Mouse (Mus musculus): ENCODE measurements at regions not wholly inside any gene's neighbourhood (a gene's known extent, or its start where the extent isn't known, plus 50 kb on each side); places are given as distances from the start of the nearest gene placed in this dataset.

DNA sequence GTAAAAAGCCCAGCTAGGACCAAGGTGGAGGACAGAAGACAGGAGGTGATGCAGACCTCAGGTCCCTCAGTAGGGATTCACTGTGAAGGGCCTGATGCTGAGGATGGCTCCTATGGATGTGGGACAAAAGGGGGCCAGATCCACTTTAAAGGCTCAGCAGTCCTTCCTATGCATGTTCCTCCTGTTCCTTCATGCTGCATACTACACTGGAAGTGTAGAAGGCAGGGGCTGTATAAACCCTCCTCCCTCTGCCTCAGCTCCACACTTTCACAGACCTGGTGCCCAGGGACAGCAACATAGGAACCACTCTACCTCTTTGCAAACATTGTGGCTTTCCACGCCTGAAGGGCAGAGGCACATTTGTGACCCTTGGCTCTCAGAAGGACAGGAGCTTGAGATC lies 505.4 kb upstream of the Vstm2b start:
- in situ Hi-C loops (cut with MboI; ENCODE audit: unreplicated experiment in 2 of 2), result no loop called here

DNA sequence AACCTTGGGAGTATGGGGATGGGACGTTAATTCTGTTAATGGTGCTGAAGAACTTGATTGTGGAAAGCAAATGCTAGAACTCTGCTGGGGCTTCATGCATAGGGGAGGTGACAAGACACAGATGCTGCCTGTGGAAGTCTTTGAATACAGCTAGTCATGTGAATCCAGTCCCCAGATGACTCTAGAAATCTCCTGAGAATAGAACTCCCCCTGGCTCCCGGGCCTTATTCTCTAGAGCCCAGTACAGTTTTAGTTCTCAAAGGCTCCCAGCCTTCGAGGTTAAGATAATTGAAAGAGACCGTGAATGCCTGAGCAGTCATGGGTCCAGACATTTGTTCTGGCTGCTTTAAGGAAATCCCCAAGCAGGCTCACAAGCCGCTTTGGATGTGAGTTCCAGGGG lies 499.9 kb upstream of the Vstm2b start:
- in situ Hi-C loops (cut with MboI; ENCODE audit: unreplicated experiment in 2 of 2), result no loop called here

DNA sequence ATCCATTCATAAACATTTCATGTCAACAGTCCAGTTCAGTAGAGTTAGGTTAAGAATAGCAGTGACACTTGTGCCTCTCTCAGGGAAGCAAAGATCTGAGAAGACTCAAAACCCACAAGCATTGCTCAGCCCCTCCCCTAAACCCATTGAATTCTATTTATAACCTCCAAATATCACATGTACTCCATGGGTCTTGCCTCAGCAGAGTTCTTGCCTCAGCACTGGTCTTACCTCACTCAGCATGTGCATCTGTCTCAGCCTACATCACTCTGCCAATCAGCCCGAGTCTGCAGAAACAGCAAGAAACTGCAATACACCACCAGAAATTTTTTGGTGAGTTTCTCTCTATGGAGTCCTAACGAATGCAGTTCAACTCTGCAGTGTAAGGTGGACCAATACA lies 478.8 kb upstream of the Vstm2b start:
- in situ Hi-C loops (cut with MboI; ENCODE audit: unreplicated experiment in 2 of 2), result no loop called here

DNA sequence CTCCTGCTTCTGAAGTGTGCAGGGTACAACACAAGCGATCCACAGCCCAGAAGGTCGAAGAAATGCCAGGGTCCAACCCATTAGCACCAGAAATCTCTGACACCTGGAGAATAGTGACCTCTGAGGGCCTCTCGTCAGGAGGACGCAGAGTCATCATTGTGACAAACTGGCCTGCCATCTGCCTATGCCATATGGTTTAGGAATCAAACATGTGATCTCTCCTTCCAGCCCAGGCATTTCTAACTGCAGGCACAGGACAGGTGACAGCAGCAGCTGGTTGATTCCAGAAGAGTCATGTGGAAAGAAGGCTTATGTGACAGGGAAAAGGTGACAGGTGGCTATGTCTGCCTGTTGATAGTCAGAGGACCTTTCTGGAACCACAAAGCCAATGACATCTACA lies 476.0 kb upstream of the Vstm2b start:
- in situ Hi-C loops (cut with MboI; ENCODE audit: unreplicated experiment in 2 of 2), result no loop called here

DNA sequence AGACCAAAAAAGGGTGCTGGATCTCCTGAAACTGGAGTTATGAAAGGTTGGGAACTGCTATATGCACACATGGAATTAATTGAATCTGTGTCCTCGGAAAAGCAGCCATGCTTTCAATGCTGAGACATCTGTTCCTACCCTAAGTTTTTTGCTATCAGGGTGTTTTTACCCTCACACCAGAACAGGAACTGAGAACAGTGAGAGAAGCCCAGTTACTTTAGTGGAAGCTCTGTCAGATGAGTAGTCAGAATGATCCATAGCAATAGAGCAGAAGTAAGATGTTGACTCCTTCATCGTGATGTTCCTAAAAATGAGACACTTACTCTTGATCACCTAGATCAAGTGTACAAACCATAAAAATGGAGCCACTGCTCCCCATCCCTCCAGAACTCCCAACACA lies 468.7 kb upstream of the Vstm2b start:
- in situ Hi-C loops (cut with MboI; ENCODE audit: unreplicated experiment in 2 of 2), result no loop called here

DNA sequence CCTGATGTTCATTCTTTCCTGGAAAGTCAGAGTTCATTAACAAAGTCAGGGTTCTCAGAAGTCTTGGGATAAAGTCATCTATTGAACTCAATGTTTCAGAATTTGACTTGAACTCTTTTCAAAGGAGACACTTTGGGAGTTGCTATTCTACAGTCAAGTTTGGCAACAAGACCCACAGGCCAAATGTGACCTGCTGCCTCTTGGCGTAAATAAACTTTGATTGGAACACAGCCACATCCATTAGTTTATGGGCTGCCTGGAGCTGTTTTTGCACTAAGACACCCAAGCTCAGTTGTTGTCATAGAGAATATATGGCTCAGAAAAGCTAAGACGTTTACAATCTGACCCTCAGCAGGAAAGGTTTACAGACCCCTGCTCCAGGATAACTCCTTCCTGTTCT lies 464.2 kb upstream of the Vstm2b start:
- in situ Hi-C loops (cut with MboI; ENCODE audit: unreplicated experiment in 2 of 2), result no loop called here

DNA sequence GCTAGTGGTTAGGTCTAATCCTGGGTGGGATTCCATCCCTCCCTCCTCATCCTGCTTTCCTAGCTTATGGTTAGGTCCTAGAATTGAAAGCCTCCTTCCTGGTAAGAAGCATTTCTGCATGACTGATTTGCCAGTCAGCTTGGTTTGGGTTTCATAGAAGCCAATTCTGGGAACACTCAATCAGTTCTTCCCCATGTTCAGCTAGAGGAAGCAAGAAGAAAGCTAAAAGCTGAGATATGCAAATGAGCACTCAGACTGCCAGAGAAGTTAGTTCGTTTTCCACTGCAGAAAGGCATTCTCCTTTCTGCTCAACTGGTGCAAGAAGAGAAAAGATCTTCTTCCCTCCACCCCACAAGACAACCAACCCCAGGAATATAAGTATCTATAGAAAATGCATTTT lies 457.0 kb upstream of the Vstm2b start:
- in situ Hi-C loops (cut with MboI; ENCODE audit: unreplicated experiment in 2 of 2), result no loop called here

DNA sequence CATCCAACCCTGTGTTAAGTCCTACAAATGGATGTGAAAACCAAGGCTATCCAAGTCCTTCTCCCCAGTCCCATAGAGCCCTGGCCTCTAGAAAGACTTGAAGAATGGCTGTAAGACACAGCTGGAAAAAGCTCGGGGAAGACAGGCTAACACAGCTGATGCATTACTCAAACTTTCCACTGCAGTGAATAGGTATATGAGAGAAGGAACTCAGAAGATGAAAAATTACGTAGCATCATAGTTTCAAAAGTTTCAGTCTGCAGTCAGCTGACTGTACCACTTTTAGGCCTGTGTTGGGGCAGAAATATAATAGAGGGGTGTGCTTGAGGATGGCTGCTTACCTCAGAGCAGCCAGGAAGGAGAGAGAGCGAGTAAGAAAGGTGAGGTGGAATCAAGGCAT lies 456.3 kb upstream of the Vstm2b start:
- in situ Hi-C loops (cut with MboI; ENCODE audit: unreplicated experiment in 2 of 2), result no loop called here

DNA sequence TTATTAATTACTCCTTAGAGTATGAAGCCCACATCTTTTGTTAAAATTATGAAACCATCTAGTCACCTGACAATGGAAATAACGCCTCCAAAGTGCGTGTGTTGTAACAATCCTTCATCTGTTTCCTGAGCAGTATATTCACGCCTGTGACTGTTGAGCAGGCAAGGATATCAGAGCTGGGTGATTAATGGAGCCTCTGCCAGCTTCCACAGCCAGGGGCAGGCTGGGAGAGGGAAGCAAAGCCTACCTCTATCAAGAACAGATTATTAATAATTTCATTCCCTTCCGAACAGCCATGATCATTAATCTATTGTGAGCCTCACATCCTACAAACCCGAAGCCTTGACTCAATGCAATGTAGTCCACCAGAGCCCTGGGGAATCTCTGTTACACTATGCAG lies 431.7 kb upstream of the Vstm2b start:
- in situ Hi-C loops (cut with MboI; ENCODE audit: unreplicated experiment in 2 of 2), result no loop called here

DNA sequence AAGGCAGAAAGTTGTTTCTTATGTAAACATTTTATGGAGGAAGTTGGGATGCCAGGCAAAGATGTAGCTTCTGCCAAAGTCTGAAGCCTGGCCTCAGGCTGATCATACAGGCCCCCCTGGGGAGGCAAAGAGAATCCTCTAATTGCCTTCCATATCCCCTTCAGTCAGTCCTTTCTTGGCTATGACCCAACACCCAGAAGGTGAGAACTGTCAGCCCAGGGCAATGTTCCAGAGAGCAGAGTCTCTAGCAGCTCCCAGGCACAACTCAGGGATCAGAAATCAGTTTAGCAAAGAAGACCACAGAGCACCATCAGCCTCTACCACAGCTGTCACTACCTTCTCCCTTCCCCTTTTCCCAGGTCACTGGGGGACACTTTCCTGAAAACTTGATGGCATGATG lies 410.9 kb upstream of the Vstm2b start:
- in situ Hi-C loops (cut with MboI; ENCODE audit: unreplicated experiment in 2 of 2), result no loop called here

DNA sequence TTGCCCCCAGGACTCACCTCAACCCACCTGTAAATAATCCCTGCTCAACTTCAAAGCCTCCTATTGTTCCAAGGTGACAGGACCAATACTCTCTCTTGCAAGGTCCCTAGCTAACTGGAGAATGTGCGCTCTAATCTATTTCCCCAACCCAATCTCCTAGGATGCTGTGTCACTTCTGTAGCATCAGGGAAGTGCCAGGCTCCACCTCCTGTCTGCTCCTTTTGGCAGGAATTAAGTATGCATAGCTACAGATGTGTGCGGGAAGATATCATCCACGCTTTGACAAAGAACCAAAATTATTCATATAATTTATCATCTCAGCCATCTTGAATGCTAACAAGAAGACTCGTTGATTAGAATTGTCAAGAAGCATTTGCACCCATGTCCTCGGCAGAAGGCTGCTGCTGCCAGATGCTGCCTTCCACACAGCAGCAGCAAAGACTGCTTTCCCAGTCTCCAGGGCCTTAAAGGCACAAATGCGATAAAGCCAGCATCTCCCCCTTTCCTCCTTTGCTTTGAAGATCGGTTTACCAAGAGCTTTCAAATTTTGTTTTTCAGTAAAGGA lies 375.3 kb upstream of the Vstm2b start:
- in situ Hi-C loops (cut with MboI; ENCODE audit: unreplicated experiment in 2 of 2), result no loop called here

DNA sequence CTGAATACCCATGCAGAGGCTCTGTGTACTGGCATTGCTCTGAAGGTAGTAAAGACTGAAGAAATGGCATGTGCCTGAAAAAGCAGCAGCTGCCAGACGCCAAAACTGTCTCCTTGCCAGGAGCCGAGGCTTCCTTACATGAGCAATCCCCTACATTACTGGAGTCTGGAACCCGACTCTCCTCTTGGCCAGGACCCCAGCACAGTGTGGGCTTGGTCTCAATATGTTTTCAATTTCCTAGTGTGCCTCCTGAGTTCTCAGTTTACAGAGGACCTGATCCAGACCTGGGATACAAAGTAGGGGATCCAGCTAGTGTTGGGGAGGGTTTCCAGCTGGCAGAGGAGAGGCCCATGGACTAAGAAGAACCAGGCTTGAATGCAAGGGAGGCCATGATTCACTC lies 361.5 kb upstream of the Vstm2b start:
- in situ Hi-C loops (cut with MboI; ENCODE audit: unreplicated experiment in 2 of 2), result no loop called here

DNA sequence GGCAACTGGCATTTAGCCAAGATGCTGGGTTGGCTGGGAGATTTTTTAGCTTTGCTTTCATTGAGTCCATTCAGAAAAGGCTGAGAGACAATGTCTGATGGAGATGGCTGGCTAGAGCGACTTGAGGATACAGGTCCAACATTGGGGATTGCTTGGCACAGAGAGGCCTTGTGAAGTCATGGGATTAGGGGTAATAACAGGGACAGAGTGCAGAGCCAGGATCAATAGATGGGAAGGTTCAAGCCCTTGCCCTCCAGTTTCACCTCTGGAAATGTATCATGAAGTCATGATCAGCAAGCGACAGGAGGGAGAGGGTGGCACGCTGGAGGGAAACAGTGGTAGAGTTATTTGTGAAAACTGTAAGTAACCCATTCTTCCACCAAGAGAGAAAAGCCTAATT lies 360.5 kb upstream of the Vstm2b start:
- in situ Hi-C loops (cut with MboI; ENCODE audit: unreplicated experiment in 2 of 2), result no loop called here

DNA sequence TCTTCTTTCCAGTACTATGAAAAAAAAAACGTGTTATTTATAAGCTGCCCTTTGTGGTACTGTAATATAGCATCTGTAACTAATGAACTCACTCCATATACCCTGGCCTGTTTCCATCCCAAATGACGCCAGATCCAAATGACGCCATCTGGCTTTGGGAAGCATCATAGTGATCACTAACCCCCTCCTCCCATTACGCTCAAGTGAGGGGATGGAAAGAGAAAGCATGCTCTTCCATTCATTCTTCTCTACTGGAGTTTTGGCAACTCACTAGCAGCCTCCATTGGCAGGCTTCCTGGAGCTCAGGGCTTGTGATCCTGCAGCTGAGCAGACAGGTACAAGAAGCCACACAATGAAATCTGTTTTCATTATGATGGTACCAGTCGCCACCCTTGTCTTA lies 358.3 kb upstream of the Vstm2b start:
- in situ Hi-C loops (cut with MboI; ENCODE audit: unreplicated experiment in 2 of 2), result no loop called here

DNA sequence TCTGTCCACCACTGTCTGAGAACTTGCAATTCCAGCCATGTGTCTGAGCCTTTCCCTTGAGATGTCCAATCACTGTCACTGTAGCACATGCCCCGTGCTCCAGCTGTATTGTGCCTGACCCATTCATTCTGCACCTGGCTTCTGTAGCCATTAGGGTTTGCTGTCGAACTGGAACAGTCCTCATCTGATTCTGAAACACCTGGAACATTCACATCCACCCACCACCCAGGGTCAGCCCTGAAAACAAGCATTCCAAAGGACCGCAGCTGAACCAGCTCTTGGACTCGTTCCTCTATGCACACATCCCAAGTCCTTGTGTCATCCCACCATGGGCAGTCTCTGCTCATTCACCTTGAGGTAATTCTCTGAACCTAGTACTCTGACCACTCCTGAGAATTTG lies 356.8 kb upstream of the Vstm2b start:
- in situ Hi-C loops (cut with MboI; ENCODE audit: unreplicated experiment in 2 of 2), result no loop called here

DNA sequence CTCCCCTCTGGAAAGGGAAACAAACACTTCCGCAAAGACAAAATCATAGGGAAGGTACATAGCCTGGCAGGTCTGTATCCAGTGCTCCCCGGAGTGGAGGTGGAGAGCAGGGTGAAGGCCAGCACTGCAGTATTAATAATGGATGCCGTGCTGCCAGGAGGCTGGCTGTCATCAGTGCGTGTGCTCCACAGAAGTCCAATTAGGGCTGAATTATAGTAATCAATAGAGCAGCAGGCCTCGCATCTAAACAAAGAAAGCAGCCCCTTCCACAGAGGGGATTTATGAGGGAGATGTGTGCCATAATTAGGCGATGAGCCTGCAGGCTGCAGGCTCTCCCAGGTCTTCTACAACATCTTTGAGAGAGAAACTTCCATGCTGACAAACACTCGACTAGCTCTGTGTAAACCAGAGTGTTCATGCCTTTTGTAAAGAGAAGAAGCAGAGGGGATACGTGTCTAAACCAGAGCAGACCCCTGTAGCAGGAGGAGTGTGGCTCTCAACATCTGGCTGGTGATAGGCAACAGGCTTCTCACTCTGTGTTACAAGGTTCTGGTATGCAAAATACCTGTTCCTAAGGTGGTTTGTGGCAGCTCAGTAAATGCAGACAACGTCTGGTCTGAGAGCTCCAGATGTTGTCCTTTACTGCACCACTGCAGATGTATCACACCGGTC lies 334.5 kb upstream of the Vstm2b start:
- in situ Hi-C loops (cut with MboI; ENCODE audit: unreplicated experiment in 2 of 2), result no loop called here

DNA sequence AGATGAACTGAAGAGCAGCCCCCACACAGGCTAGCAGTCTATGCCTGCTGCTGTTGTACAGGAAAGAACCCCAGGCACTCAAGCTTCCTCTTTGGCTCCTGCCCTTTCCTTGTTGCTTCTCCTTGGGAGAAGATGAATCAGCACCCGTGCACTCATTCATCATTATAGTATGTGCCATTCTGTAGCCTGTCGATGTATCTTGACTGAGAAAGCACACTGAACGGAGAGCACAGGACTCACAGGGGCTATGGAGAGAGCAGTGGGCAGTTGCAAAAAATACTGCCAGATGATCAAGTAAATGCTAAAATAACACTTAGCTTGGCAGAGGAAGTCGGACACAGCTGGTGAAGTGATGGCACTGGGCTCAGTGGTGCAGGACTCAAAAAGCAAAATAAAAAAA lies 322.2 kb upstream of the Vstm2b start:
- in situ Hi-C loops (cut with MboI; ENCODE audit: unreplicated experiment in 2 of 2), result no loop called here

DNA sequence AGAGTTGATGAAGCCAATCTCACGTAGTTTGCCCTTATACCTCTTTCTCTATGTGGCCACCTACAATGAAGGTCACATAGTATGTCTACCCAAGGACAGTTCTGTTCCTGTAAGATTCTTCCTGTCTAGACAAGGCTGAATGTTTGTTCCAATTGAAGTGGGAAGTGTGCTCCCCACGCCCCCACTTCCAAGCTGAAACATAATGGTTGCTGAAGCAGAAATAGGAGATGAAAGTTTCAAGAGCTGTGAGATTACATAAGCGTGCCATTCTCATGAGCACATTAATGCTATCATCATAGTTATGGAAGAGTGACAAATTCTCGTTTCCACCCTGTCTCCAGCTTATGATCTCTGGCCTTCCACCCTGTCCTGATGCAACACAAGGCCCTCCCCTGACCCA lies 320.8 kb upstream of the Vstm2b start:
- in situ Hi-C loops (cut with MboI; ENCODE audit: unreplicated experiment in 2 of 2), result no loop called here

DNA sequence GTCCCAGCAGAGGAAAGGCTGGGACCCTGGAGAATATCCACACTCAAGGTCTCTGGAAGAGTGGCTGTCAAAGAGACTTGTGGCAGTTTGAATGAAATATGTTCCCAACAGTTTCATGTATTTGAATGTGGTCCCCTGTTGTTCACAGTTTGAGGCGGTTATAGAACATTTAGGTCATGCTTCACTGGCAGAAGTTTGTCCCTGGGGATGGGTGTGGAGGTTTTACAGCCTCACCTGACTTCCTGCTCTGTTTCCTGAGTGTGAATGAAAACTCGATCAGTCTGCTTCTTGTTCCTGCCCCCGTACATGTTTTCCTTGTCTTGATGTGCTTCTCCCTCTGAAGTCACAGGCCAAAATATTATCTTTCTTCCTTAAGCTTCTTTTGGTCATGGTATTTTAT lies 277.4 kb upstream of the Vstm2b start:
- in situ Hi-C loops (cut with MboI; ENCODE audit: unreplicated experiment in 2 of 2), result no loop called here

DNA sequence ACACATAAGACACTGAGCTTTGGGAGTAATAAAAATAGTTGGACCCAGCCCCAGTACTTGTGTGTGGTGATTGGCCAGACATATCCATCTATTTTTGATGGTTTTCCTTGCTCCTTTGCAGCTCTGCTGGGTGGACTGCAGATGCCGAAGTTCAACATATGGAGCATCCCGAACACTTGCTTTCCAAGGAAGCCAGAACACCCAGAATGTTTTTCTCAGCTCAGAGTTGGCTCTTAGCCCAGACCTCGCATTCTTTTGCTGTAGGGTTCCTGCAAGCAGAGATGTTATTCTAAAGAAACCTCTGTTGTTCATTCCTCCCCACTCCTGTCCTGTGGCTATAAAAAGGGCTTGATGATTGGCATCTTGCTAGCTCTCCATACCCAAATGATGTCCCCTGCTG lies 275.3 kb upstream of the Vstm2b start:
- in situ Hi-C loops (cut with MboI; ENCODE audit: unreplicated experiment in 2 of 2), result no loop called here

DNA sequence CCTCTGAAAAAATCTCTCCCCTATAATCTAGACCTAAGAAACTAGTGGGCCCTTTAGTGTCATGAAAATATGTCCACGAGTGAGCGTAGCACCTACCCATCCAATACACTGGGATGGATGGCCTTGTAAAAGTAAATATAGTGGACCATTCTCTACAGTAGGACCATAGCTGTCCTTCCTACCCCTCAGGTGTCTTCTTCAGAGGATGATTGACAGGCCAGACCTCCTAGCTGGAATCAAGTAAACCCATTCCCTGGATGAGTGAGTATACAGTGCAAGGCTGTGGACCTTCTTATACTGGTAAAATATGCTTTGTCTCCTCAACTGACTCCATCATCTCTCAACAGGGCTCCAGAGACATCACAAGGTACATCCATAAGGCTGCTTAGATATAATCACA lies 274.8 kb upstream of the Vstm2b start:
- in situ Hi-C loops (cut with MboI; ENCODE audit: unreplicated experiment in 2 of 2), result no loop called here

DNA sequence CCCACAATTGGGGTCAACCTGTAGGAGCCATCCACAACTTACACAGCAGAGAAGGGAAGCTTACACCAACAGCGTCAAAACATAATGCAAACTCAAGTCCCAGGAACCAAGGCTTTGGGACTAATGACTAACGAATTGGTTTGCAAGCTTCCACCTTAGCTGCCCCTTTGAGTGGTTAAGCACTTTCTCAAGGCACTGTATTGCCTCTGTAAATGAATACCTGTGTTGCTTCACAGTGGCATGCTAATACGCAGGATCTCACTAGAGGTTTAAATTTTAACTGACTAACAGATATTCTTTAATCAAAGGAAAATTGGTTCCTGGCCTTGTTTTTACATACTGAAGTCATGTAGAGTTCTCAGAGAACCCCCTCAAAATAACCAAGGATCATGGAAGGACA lies 261.8 kb upstream of the Vstm2b start:
- in situ Hi-C loops (cut with MboI; ENCODE audit: unreplicated experiment in 2 of 2), result no loop called here

DNA sequence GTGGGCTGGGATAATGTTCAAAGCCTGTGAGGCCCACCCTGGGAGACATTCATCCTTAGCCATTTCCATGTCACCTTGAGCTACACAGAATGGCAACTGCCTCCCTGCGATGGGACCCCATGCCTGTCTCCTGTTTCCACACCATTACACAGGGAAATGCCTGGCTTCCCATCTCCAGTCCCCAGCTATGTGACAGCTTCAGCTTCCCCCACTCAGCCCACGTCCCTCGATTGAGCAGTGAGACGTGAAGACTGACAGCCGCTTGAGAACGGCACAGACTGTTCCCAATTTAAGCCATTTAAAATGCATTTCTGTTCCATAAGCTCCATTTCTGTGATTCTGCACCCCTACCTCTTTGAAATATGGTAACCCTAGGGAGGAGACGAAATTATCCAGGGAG lies 243.1 kb upstream of the Vstm2b start:
- in situ Hi-C loops (cut with MboI; ENCODE audit: unreplicated experiment in 2 of 2), result no loop called here

Measured in v-Abl transformed pro-B cells (cell line).